Mouse (Mus musculus): ENCODE results near the gene Slc38a6.

Slc38a6 gene

DNA sequence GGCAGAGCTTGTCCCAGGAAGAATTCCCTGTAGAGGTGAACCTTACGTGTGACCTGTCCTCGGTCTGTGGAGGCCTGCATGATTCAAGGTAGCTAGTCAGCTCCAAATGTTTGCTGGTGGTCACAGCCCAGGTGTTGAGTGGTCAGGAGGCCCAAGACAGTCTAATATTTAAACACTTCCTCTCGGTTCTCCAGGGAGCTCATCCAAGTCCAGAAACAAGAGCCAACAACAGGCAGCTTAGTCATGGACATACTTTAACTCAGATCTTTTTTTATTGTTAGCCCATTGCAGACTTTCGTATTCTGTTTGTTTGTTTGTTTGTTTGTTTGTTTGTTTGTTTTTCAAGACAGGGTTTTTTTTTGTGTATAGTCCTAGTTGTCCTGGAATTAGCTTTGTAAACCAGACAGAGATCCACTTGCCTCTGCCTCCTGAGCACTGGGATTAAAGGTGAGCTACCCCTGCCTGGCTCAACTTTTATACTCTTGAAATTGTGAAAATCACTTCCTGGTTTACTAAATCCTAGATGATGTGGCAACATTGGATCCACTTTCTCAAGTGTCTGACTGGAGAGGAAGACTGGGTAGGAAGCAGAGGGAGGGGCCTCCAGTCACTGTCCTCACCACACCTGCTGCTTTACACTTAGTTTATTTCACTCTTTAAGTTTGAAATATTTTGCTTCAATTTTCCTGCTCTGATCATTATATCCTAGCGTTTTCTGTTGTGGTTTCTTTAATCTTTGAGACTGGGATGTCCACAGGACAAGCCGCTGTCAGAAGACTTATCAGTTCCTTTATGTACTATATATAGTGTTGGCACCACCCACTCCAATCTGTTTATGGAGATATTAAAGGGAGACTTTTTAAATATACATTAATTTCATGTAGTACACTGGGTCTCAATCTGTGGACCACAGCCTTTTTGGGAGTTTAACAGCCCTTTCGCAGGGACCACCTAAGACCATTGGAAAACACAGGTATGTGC lies 31.4 kb downstream of the Slc38a6 start:
- no peak for DNase-seq (ENCODE audit: low spot score in 2 of 2)

DNA sequence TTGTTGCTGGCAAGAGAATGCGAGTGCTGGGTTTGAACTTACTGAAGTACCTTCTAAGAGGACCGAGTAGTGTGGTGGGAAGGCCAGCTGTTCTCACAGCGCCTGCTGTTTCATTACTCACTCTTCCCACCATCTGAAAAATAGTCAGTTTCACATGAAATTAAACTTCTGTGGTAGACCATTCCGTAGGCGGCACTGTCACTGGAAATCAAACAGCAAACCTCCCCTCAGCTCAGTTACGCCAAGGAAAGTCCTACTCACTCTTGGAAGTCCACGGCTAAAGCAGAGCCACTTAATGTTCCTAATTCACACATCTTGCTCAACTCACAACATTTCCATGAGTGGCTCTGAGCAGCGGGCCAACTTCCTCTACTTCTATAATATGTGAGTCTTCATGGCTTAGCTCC lies 37.6 kb downstream of the Slc38a6 start:
- no peak for DNase-seq (ENCODE audit: low spot score in 2 of 2)

DNA sequence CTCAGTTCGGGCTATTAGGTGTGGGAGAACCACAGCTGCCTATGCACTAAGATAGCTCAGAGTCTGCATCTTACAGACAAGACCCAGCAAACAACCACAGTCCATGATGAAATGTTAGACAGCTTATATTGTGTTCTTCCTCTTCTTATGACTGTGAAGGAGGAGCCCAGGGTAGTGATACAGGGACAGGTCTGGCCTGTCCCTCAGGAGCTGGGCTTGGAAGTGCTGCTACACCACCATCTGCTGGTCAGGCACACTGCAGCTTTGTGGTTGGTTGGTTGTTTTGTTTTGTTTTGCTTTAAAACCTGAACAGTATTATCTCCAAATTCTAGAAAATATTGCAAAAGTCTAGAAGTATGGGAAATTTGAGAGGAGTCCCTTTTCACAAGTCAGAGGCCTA lies 38.2 kb downstream of the Slc38a6 start:
- no peak for DNase-seq (ENCODE audit: low spot score in 2 of 2)

DNA sequence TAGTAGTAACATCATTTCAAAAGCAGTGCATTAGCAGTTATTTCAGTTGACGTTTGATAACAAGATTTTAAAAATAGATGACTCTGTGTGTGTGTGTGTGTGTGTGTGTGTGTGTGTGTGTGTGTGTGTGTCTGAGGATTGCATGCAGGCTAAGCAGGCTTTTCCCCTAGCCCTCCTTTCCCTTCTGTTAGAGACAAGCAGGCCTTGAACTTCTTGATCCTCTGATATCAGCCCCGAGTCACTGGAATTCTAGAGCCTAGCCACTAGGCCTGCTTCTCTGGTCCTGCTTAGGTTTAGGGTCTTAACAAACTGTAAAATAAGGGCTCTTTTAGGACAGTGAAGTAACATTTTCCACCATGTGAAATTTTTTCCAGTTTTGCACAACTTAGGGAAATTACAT lies 38.6 kb downstream of the Slc38a6 start:
- DNase-seq (ENCODE audit: low spot score in 2 of 2) = no peak

DNA sequence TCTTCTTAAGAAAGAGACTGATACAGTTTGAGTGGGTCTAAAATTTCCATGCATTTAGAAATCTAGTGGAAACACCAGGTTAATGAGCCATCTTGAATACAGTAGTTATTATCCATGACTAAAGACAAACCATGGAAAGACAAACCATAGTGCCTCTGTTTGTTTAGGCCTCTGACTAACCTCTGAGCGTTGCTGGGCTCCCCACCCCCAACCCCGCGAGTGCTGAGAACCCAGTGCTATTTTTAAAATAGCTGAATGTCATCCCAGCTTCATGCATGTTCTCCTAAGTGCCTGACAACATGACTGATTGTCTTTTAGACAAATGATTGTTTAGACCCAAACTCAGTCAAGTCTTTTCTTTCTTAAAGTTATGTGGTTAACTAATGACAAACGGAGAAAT lies 39.0 kb downstream of the Slc38a6 start:
- DNase-seq (ENCODE audit: low spot score in 2 of 2) = no peak

DNA sequence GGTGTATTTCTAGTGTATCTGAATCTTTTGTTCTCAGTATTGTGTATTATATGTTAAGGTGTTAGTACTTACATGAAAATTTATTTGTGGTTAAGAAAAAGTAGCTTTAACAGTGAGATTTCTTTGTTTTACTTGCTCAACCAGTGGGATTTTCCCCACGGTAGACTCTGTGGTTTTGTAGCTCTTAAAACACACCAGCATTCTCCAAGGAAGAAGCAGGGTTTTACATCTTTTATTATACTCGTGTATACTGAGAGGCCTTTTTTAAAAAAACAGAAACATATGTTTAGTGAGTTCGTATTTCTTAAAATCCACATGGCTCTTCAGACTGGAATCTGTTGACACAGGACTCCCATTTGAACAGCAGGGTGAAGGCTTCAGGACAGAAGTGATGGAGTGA lies 40.8 kb downstream of the Slc38a6 start:
- DNase-seq (ENCODE audit: low spot score in 2 of 2) = no peak

DNA sequence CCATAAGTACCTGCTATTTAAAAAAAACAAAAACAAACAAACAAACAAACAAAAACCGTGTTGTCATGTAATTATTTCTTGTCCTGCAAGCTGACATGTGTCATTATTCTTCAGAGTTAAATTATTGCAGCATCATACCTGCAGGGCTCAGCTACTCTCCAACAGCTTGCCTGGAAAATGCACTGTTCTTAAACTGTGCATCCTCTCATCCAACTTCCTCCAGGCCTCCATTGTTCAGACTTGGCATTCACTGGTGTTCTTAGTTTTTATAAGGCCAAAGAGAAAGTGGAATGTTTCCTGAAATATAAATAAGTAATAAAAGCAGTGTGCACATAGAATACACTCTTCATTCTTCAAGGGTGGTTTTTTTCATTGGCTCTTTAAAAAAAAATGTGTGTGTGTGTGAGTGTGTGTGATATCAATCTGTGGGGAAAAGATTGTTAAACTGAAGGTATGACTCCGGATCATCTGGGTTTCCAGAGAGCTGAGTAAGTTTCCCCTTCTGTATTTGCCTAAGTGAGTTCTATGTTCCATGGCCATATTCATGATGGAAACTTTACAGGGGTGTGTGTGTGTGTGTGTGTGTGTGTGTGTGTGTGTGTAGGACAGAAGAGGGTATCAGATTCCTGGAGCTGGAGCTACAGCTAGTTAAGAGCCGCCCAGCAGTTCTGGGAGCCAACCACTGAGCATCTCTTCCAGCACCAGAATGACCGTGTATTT lies 42.0 kb downstream of the Slc38a6 start:
- no peak for DNase-seq (ENCODE audit: low spot score in 2 of 2)

DNA sequence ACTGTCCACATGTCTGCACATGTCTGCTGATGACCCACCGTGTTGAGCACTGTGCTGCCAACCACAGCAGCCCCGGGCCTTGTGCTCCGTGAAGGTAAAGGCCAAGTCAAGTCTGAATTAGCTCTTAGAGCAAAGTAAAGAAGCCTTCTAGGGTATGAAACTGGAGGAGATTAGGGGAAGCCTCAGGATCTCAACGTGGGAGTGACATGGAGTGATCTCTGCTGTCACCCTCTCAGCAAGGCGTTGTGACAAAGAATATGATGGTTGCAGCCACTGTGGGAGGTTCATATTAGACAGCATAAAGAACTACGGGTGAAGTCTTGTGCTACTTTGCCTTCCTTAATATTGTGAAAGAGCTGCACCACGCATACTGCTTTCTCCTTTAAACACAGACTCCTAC lies 43.7 kb downstream of the Slc38a6 start:
- no peak for DNase-seq (ENCODE audit: low spot score in 2 of 2)

DNA sequence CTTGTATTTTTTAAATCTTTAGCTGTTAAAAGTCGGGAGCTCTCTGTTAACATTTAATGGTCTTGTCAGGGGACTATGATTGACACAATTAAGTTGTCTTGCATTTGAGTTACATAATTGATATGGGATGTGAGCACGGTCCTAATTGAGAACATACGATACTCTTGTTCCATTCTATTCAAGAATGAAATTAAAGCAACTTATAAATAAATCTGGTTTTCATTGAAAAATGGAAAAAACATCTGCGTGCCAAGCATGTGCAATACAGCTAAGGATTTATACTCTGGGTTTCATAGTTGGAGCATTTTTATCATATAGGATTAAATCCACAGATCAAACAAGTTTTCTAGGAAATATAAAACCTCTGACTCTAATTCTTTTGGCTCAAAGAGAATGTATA lies 46.1 kb downstream of the Slc38a6 start:
- no peak for DNase-seq (ENCODE audit: low spot score in 2 of 2)

DNA sequence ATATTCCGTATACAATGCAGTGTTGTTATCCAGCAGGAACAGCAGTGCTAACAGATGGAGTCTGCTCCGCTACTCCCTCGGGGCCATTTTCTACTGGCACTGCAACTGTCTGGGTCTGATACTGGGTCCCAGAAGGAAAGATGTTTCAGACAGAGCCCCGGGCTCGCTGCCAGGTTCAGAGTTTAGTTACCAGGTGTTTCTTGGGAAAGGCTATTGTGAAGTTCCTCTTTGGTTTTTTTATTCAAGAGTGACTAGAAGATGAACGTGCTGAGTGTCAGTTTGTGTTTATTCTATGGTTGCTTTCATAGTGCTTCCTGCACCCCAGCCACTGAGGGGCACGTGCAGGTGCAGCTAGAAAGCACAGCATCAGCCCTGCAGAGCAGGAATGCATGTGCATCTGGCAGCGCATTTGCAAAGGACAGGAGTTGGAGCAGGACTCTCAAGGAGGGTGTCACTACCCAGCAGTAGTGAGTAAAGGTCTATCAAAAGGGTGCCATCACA lies 47.5 kb downstream of the Slc38a6 start:
- DNase-seq (ENCODE audit: low spot score in 2 of 2) = no peak

DNA sequence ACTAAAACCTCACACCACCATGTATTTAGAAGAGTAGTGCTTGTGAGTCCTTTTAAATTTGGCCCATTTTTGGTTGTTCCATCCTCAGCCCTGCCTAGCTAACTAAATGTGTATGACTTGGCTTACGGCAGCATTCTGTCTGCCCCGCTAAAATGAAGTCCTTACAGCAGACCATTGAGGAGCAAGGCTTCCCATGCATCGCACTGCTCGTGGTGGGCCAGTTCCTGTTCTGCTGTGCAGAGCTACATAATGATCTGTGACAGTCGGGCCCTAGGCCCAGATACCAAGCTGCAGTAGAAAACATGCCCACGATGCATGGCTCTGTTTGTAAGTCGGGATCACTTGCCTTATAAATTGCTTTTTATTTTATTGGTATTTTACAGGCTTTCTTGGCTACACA lies 50.5 kb downstream of the Slc38a6 start:
- no peak for DNase-seq (ENCODE audit: low spot score in 2 of 2)

DNA sequence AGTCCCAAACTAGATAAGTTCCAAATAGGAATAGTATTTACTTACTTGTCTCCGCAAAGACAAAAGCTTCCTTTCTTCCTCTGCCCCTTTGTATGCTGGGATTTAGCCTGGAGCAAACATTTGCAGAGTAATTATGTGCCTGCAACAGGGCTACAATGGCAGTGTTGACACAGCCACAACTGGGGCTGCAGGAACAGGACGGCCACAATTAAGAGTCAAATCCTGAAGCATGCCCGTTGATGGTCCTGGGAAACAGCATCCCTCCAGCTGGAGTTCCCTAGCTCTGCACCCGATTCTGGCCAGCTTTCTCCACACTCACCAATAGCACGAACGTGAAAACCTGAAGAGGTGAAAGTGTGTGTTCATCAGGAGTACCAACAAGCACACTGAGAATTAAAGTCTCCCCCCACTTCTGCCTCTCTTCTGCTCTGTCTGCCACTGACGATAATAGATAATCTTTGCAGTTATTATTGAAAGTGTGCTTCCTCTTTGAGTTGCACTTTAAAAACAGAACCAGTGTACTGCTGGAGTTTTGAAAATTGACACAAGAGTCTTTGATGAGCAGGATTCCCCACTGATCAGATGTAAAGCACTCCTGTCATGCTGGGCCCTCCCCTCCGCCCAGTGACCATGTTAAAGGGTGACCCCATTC lies 54.2 kb downstream of the Slc38a6 start:
- no peak for DNase-seq (ENCODE audit: low spot score in 2 of 2)

DNA sequence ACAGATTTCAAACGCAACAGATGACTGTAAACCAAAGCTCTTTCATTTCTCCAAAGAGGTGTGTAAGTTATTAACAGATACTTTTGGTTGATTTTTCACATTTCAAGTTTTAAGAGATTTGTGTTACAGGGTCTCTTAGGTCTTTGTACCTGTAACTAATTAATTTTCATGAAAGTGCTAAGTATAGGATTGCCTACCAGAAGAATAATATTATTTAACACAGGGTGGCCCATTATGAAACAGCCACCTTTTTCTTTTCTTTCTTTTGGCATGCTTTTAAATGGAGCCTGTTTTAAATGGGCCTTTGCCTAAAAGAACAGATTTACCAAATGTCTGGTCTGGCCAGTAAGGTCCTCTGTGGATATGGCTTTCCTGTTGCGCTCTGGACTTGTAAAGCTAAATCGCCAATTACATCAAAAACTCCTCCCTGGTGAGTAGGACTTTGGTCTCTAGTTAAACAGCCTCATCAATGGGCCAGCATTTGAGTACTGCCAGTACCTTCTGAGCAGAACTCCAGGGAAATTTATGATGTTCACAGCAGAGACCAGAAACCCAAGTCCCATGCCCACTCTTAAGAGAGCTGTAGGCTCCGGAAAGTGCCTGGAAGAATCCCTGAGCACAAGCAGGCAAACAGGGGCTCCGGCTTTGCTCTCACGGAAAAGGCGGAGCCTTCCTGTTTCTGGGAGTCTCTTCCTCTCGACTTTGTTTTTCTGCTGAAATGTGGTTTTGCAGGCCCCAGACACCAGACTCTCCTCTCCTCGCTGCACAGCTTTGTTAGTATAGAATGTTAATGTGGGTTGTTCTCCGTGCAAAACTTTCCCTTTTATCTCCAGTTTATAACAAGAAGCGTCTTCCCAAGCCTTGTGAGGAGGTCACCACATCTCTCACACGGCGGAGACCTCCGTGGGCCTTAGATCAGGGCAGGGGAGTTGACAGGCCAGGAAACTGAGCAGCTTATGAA lies 55.4 kb downstream of the Slc38a6 start:
- DNase-seq (ENCODE audit: low spot score in 2 of 2) = peak in 1 of 2 experiments; percentile 2

DNA sequence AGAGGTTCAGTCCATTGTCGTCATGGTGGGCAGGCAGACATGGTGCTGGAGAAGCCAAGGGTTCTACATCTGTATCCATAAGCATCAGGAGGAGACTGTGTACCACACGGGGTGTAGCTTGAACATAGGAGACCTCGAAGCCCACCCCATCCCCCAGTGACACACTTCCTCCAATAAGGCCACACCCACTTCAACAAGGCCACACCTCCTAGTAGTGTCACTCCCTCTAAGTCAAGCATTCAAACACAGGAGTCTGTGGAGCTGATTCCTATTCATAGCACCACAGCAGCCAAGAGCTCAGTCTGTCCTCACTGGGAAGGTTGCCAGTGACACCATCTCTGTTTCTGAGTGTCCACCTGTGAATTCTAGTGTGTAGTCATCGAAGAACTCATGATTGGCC lies 57.7 kb downstream of the Slc38a6 start:
- no peak for DNase-seq (ENCODE audit: low spot score in 2 of 2)

DNA sequence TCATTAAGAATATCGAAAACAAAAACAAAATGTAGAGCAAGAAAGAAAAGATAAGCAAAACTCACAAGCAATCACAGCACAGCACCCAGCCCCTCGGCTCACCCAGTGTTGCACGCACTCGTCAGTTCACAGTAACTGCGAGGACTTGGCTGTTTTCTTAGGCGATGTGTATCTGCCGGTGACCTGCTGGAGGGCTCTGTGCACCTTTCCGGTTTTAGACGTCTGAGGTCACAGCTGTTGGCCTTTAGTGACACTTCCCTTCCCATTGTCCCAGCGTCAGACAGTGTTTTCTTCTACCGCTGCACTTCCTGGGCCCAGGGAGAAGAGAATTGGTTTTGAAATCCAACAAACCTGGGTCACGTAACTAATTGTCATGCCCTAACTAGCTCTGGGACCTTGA lies 58.6 kb downstream of the Slc38a6 start:
- DNase-seq (ENCODE audit: low spot score in 2 of 2) = no peak

DNA sequence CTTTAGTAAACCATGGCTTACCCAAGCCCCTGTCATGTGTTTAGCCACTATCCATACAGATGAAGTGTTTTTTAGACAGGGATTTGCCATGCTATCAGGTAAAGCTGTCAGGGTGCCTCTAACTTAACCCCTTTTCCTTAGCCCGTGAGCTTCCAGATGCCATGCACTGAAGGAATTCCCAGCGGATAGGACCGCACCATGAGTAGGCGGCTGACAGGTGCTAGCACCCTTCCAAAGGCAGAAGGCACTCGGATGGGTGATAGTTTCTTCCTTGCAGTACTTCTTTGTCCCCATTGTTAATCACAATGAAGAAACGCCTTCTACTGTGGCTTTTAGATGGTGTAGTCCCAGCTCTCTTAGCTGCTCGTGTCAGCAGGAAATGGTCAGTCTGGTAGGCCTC lies 60.6 kb downstream of the Slc38a6 start:
- no peak for DNase-seq (ENCODE audit: low spot score in 2 of 2)

DNA sequence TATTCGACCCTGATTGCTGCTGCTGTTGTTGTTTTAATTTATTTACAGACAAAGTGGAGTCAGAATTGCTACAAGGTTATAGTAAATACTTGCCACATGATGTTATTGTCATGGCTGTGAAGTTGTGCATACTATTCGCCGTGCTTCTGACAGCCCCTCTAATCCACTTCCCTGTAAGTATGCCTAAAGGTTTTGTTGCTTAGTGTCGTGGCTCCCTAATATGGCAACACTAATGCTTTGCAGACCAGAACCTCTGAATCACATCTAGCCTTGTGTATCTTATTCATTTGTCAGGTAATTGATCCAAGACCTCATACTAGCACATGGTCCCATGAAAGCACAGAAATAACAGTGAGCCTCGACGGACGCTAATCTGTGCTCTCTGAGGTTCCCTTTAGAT lies 63.9 kb downstream of the Slc38a6 start:
- no peak for DNase-seq (ENCODE audit: low spot score in 2 of 2)

DNA sequence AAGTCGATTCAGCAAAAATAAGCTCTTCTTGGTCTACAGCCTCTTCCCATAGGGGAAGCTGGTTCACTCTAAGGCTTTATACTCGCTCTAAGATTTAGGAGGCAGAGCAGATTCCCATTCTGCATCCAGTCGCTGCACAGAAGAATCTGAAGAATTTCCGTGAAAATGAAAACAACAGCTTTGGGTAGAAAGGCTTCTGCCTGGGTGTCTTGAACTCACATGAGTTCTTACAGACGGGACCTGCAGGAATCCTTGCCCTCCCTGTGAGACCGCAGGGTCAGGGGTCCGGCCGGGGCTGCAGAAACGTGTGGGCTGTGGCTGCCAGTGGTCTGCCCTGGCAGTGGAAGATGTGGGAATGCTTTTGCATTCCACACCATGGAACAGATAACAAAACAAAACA lies 64.4 kb downstream of the Slc38a6 start:
- no peak for DNase-seq (ENCODE audit: low spot score in 2 of 2)

DNA sequence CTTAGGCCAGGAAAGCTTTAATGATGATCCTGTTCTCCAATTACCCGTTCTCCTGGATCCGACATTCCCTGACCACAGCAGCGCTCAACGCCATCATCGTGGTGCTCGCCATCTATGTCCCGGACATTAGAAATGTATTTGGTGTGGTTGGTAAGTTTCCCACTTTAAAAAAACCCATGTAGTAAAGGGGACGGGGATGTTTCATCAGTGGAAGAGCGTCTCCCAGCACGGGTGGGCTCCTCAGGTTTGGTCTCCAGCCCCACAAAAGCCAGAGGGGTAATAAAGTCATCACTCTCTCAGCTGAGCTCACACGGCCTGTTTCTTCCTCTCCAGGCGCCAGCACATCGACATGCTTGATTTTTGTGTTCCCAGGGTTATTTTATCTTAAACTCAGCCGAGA lies 65.2 kb downstream of the Slc38a6 start:
- DNase-seq (ENCODE audit: low spot score in 2 of 2) = no peak

DNA sequence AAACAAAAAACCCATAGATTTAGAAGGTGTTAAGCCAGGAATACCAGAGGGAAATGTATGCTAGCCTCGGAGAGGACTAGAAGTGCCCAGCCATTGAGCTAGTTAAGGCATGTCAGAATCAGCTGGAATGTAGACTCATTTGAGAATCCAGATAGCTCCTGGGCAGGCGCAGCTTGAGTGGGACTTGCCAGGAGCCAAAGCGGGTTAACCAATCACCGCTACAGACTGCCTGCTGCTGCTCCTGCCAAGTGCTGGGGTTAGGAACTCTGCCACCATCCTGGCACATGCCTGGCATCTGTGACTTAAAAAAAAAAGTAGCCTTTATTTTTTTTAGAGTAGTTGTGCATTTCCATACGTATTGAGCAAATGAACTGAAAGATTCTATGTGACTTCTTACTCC lies 66.8 kb downstream of the Slc38a6 start:
- DNase-seq (ENCODE audit: low spot score in 2 of 2) = no peak

DNA sequence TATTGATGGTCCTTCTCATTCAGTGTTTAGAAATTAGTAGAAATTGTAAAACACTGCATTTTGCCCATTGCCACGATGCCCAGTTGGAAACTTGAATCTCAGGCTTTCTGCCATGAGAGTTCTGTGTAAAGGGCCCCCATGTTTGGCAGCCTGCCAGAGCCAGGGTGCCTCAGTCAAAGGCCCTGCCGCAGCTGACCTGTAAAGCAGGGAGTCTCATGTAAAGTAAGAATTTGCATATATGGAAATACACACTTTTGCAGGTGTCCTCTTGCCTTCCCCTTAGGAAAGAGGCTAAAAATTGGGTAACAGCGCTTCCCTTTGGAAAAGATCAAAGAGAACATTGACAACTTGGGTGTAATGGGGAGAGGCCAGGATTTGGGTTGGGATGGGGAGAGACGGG lies 67.9 kb downstream of the Slc38a6 start:
- DNase-seq (ENCODE audit: low spot score in 2 of 2) = no peak
